Mouse (Mus musculus): ENCODE measurements at regions not wholly inside any gene's neighbourhood (a gene's known extent, or its start where the extent isn't known, plus 50 kb on each side); places are given as distances from the start of the nearest gene placed in this dataset.
A peak's percentile ranks its signal among the peaks of the same experiment; 100 is the strongest.

- DNase-seq (no peak), ATAC-seq (ENCODE audit: low FRiP score, low TSS enrichment) (no peak)
- Histone ChIP-seq H3K36me3 (ENCODE audit: control insufficient read depth, insufficient read depth, low read length) (no peaks in the 10 kb centered on the region), H3K27ac (replicated peaks; ENCODE audit: low read depth, low read length) (no peak overlapping the region), H3K9ac (replicated peaks; ENCODE audit: low read length) (no peak overlapping the region), H3K27me3 (ENCODE audit: control insufficient read depth, insufficient read depth, low read length) (no peaks in the 10 kb centered on the region), H3K4me1 (ENCODE audit: control insufficient read depth, insufficient read depth, low read length) (no peaks in the 10 kb centered on the region), H3K4me2 (ENCODE audit: low read length) (no peak overlapping the region), H3K9me3 (ENCODE audit: control insufficient read depth, low read length) (no peaks in the 10 kb centered on the region), H3K4me3 (replicated peaks; ENCODE audit: low read depth, low read length) (no peak overlapping the region)
Observed at GRCm38 (mm10) chr5:64541765-64542164, 261.4 kb upstream of the Klf3 start.

GRCm38 (mm10) chr5:64555931-64556330 lies 247.3 kb upstream of the Klf3 start:
- Histone ChIP-seq H3K4me3 (replicated peaks; ENCODE audit: low read depth, low read length) (no peak overlapping the region), H3K9ac (replicated peaks; ENCODE audit: low read length) (no peak overlapping the region), H3K27ac (replicated peaks; ENCODE audit: low read depth, low read length) (no peak overlapping the region), H3K9me3 (ENCODE audit: control insufficient read depth, low read length) (no peaks in the 10 kb centered on the region), H3K36me3 (ENCODE audit: control insufficient read depth, insufficient read depth, low read length) (no peaks in the 10 kb centered on the region), H3K27me3 (ENCODE audit: control insufficient read depth, insufficient read depth, low read length) (no peaks in the 10 kb centered on the region), H3K4me2 (ENCODE audit: low read length) (no peak overlapping the region), H3K4me1 (ENCODE audit: control insufficient read depth, insufficient read depth, low read length) (no peaks in the 10 kb centered on the region)
- ATAC-seq (ENCODE audit: low FRiP score, low TSS enrichment) = no peak
- 88% methylated on average over 7 of the region's 7 CpGs for WGBS
- no peak for DNase-seq

- Histone ChIP-seq H3K9me3 (ENCODE audit: control insufficient read depth, low read length) (no peaks in the 10 kb centered on the region), H3K9ac (replicated peaks; ENCODE audit: low read length) (no peak overlapping the region), H3K27ac (replicated peaks; ENCODE audit: low read depth, low read length) (no peak overlapping the region), H3K4me1 (ENCODE audit: control insufficient read depth, insufficient read depth, low read length) (no peaks in the 10 kb centered on the region), H3K36me3 (ENCODE audit: control insufficient read depth, insufficient read depth, low read length) (no peaks in the 10 kb centered on the region), H3K4me3 (replicated peaks; ENCODE audit: low read depth, low read length) (no peak overlapping the region), H3K4me2 (ENCODE audit: low read length) (no peak overlapping the region), H3K27me3 (ENCODE audit: control insufficient read depth, insufficient read depth, low read length) (no peaks in the 10 kb centered on the region)
- 92% methylated on average over 13 of the region's 13 CpGs for WGBS
- no peak for DNase-seq
- no peak for ATAC-seq (ENCODE audit: low FRiP score, low TSS enrichment)
Observed at GRCm38 (mm10) chr5:64566451-64567390, 236.5 kb upstream of the Klf3 start.

GRCm38 (mm10) chr5:64567813-64568212 lies 235.4 kb upstream of the Klf3 start:
- 93% methylated on average over 5 of the region's 5 CpGs for WGBS
- no peaks in the 10 kb centered on the region for H3K27me3 ChIP-seq (ENCODE audit: control insufficient read depth, insufficient read depth, low read length)
- H3K4me3 ChIP-seq (replicated peaks; ENCODE audit: low read depth, low read length) = no peak overlapping the region
- no peaks in the 10 kb centered on the region for H3K4me1 ChIP-seq (ENCODE audit: control insufficient read depth, insufficient read depth, low read length)
- H3K9me3 ChIP-seq (ENCODE audit: control insufficient read depth, low read length) = no peaks in the 10 kb centered on the region
- no peak for DNase-seq
- ATAC-seq (ENCODE audit: low FRiP score, low TSS enrichment) = no peak
- H3K4me2 ChIP-seq (ENCODE audit: low read length) = no peak overlapping the region
- H3K36me3 ChIP-seq (ENCODE audit: control insufficient read depth, insufficient read depth, low read length) = no peaks in the 10 kb centered on the region
- no peak overlapping the region for H3K9ac ChIP-seq (replicated peaks; ENCODE audit: low read length)
- H3K27ac ChIP-seq (replicated peaks; ENCODE audit: low read depth, low read length) = no peak overlapping the region

GRCm38 (mm10) chr5:64568294-64568693 lies 234.9 kb upstream of the Klf3 start:
- DNase-seq (no peak), ATAC-seq (ENCODE audit: low FRiP score, low TSS enrichment) (no peak)
- 92% methylated on average over 3 of the region's 3 CpGs for WGBS
- Histone ChIP-seq H3K27me3 (ENCODE audit: control insufficient read depth, insufficient read depth, low read length) (no peaks in the 10 kb centered on the region), H3K9ac (replicated peaks; ENCODE audit: low read length) (no peak overlapping the region), H3K9me3 (ENCODE audit: control insufficient read depth, low read length) (no peaks in the 10 kb centered on the region), H3K4me2 (ENCODE audit: low read length) (no peak overlapping the region), H3K27ac (replicated peaks; ENCODE audit: low read depth, low read length) (no peak overlapping the region), H3K36me3 (ENCODE audit: control insufficient read depth, insufficient read depth, low read length) (no peaks in the 10 kb centered on the region), H3K4me1 (ENCODE audit: control insufficient read depth, insufficient read depth, low read length) (no peaks in the 10 kb centered on the region), H3K4me3 (replicated peaks; ENCODE audit: low read depth, low read length) (no peak overlapping the region)

GRCm38 (mm10) chr5:64574386-64574785 lies 228.8 kb upstream of the Klf3 start:
- WGBS = 91% methylated on average over 10 of the region's 10 CpGs
- no peak for ATAC-seq (ENCODE audit: low FRiP score, low TSS enrichment)
- Histone ChIP-seq H3K27ac (replicated peaks; ENCODE audit: low read depth, low read length) (no peak overlapping the region), H3K36me3 (ENCODE audit: control insufficient read depth, insufficient read depth, low read length) (no peaks in the 10 kb centered on the region), H3K27me3 (ENCODE audit: control insufficient read depth, insufficient read depth, low read length) (no peaks in the 10 kb centered on the region), H3K4me1 (ENCODE audit: control insufficient read depth, insufficient read depth, low read length) (peaks cover 1% of the 10 kb centered on the region; the same call in 1 of the 2 replicates), H3K9ac (replicated peaks; ENCODE audit: low read length) (no peak overlapping the region), H3K9me3 (ENCODE audit: control insufficient read depth, low read length) (no peaks in the 10 kb centered on the region), H3K4me3 (replicated peaks; ENCODE audit: low read depth, low read length) (no peak overlapping the region), H3K4me2 (ENCODE audit: low read length) (no peak overlapping the region)
- no peak for DNase-seq

GRCm38 (mm10) chr5:64575896-64576295 lies 227.3 kb upstream of the Klf3 start:
- no peak for ATAC-seq (ENCODE audit: low FRiP score, low TSS enrichment)
- H3K4me1 ChIP-seq (ENCODE audit: control insufficient read depth, insufficient read depth, low read length) = peaks cover 11% of the 10 kb centered on the region
- 84% methylated on average over 6 of the region's 6 CpGs for WGBS
- no peak overlapping the region for H3K27ac ChIP-seq (replicated peaks; ENCODE audit: low read depth, low read length)
- no peaks in the 10 kb centered on the region for H3K36me3 ChIP-seq (ENCODE audit: control insufficient read depth, insufficient read depth, low read length)
- DNase-seq = no peak
- H3K9ac ChIP-seq (replicated peaks; ENCODE audit: low read length) = no peak overlapping the region
- H3K4me2 ChIP-seq (ENCODE audit: low read length) = no peak overlapping the region
- no peaks in the 10 kb centered on the region for H3K9me3 ChIP-seq (ENCODE audit: control insufficient read depth, low read length)
- no peak overlapping the region for H3K4me3 ChIP-seq (replicated peaks; ENCODE audit: low read depth, low read length)
- H3K27me3 ChIP-seq (ENCODE audit: control insufficient read depth, insufficient read depth, low read length) = no peaks in the 10 kb centered on the region

GRCm38 (mm10) chr5:64576426-64577262 lies 226.5 kb upstream of the Klf3 start:
- no peak; the same call in 1 of the 2 replicates for ATAC-seq (ENCODE audit: low FRiP score, low TSS enrichment)
- no peak overlapping the region for H3K4me2 ChIP-seq (ENCODE audit: low read length)
- 72% methylated on average over 19 of the region's 19 CpGs for WGBS
- H3K9ac ChIP-seq (replicated peaks; ENCODE audit: low read length) = no peak overlapping the region
- H3K36me3 ChIP-seq (ENCODE audit: control insufficient read depth, insufficient read depth, low read length) = no peaks in the 10 kb centered on the region
- peak; percentile 37 for DNase-seq
- peaks cover 11% of the 10 kb centered on the region for H3K4me1 ChIP-seq (ENCODE audit: control insufficient read depth, insufficient read depth, low read length)
- no peak overlapping the region for H3K4me3 ChIP-seq (replicated peaks; ENCODE audit: low read depth, low read length)
- no peaks in the 10 kb centered on the region for H3K27me3 ChIP-seq (ENCODE audit: control insufficient read depth, insufficient read depth, low read length)
- H3K27ac ChIP-seq (replicated peaks; ENCODE audit: low read depth, low read length) = no peak overlapping the region
- no peaks in the 10 kb centered on the region for H3K9me3 ChIP-seq (ENCODE audit: control insufficient read depth, low read length)

All from midbrain, embryonic 14.5 days (tissue).